Mouse (Mus musculus) MEL (cell line): ENCODE measurements around the gene Oard1. TPM values are rescaled to one million over a fixed set of nuclear protein-coding genes. Genes with fewer than 3 reads are reported as not detected.

Experiments
- DNase-seq: peaks from one replicate; pipeline ENCODE4 v3.0.0; 2011; ENCODE audit warnings: low read depth, low spot score
- H3K27ac ChIP-seq: 2 replicates; pipeline ENCODE4 v1.5.1; 2012; ENCODE audit warnings: low read depth, mild to moderate bottlenecking, control low read depth, low read length, moderate library complexity; ENCODE audit not compliant: control insufficient read depth
- H3K27me3 ChIP-seq, 2 experiments: fragments of 150-350 bp in 1 of 2; sonication (generic) in 1 of 2; 2 replicates each; pipeline ENCODE4 v1.6.1; 2012; ENCODE audit warnings: low read length in 2 of 2, mild to moderate bottlenecking in 2 of 2, improper control_type of control experiment in 1 of 2, moderate library complexity in 1 of 2; ENCODE audit not compliant: insufficient read depth in 2 of 2, control insufficient read depth in 1 of 2
- H3K36me3 ChIP-seq, 2 experiments: 2 replicates each; pipeline ENCODE4 v1.6.1; 2012 to 2014; ENCODE audit warnings: low read length in 2 of 2, improper control_type of control experiment in 1 of 2, inconsistent platforms in 1 of 2, mild to moderate bottlenecking in 1 of 2; ENCODE audit not compliant: insufficient read depth in 2 of 2, control insufficient read depth in 1 of 2
- H3K4me1 ChIP-seq, 2 experiments: fragments of 150-350 bp in 1 of 2; sonication (generic) in 1 of 2; 2 replicates each; pipeline ENCODE4 v1.6.1; 2012; ENCODE audit warnings: low read length in 2 of 2, improper control_type of control experiment in 1 of 2, mild to moderate bottlenecking in 1 of 2; ENCODE audit not compliant: insufficient read depth in 2 of 2, control insufficient read depth in 1 of 2
- H3K4me3 ChIP-seq, 2 experiments: fragments of 150-350 bp in 1 of 2; sonication (generic) in 1 of 2; 2 replicates each; pipeline ENCODE4 v1.5.1; 2012; ENCODE audit warnings: low read depth in 2 of 2, low read length in 2 of 2, mild to moderate bottlenecking in 2 of 2, moderate library complexity in 2 of 2, control low read depth in 1 of 2, improper control_type of control experiment in 1 of 2; ENCODE audit not compliant: control insufficient read depth in 1 of 2, insufficient read depth in 1 of 2
- H3K79me2 ChIP-seq: 2 replicates; pipeline ENCODE4 v1.6.1; 2012; ENCODE audit warnings: mild to moderate bottlenecking, low read length, moderate library complexity; ENCODE audit not compliant: control insufficient read depth, poor library complexity, insufficient read depth
- H3K9ac ChIP-seq: 2 replicates; pipeline ENCODE4 v1.6.1; 2012; ENCODE audit warnings: low read depth, mild to moderate bottlenecking, control low read depth, low read length, moderate library complexity; ENCODE audit not compliant: control insufficient read depth, poor library complexity, severe bottlenecking
- H3K9me3 ChIP-seq: fragments of 150-350 bp; sonication (generic); replicated peaks from 2 replicates; pipeline ENCODE4 v1.6.1; 2012; ENCODE audit warnings: mild to moderate bottlenecking, low read length, improper control_type of control experiment, moderate library complexity; ENCODE audit not compliant: insufficient read depth
- BHLHE40 ChIP-seq: IDR thresholded peaks from 2 replicates; pipeline ENCODE4 v1.6.1; 2012; ENCODE audit warnings: low read depth, mild to moderate bottlenecking, inconsistent platforms, low read length, improper control_type of control experiment, borderline replicate concordance
- CHD2 ChIP-seq: IDR thresholded peaks from 2 replicates; pipeline ENCODE4 v1.6.1; 2011; ENCODE audit warnings: low read length, improper control_type of control experiment
- CTCF ChIP-seq, 3 experiments: IDR thresholded peaks in 2 of 3; conservative IDR thresholded peaks in 1 of 3; 2 replicates each; pipeline ENCODE4 v1.5.1; 2011 to 2012; ENCODE audit warnings: low read length in 3 of 3, low read depth in 2 of 3, mild to moderate bottlenecking in 2 of 3, improper control_type of control experiment in 1 of 3, inconsistent platforms in 1 of 3, mixed read lengths in 1 of 3, moderate library complexity in 1 of 3; ENCODE audit not compliant: control insufficient read depth in 1 of 3, insufficient read depth in 1 of 3, poor library complexity in 1 of 3, severe bottlenecking in 1 of 3
- E2F4 ChIP-seq: IDR thresholded peaks from 2 replicates; pipeline ENCODE4 v1.6.1; 2011; ENCODE audit warnings: low read depth, low read length, improper control_type of control experiment, borderline replicate concordance
- EP300 ChIP-seq, 2 experiments: IDR thresholded peaks; 2 replicates each; pipeline ENCODE4 v1.6.1; 2011; ENCODE audit warnings: improper control_type of control experiment in 2 of 2, low read length in 2 of 2, low read depth in 1 of 2, mild to moderate bottlenecking in 1 of 2
- ETS1 ChIP-seq: IDR thresholded peaks from 2 replicates; pipeline ENCODE4 v1.6.1; 2012; ENCODE audit warnings: low read depth, mild to moderate bottlenecking, inconsistent platforms, low read length, improper control_type of control experiment, moderate library complexity
- GATA1 ChIP-seq: IDR thresholded peaks from 2 replicates; pipeline ENCODE4 v1.6.1; 2011; ENCODE audit warnings: low read depth, low read length, improper control_type of control experiment
- JUND ChIP-seq: IDR thresholded peaks from 2 replicates; pipeline ENCODE4 v1.6.1; 2011; ENCODE audit warnings: low read depth, mild to moderate bottlenecking, improper control_type of control experiment, low read length
- KAT2A ChIP-seq: conservative IDR thresholded peaks from 2 replicates; pipeline ENCODE4 v1.6.1; 2012; ENCODE audit warnings: low read depth, low read length, improper control_type of control experiment, inconsistent platforms
- MAX ChIP-seq: IDR thresholded peaks from 2 replicates; pipeline ENCODE4 v1.6.1; 2011; ENCODE audit warnings: low read length, improper control_type of control experiment
- MXI1 ChIP-seq: IDR thresholded peaks from 2 replicates; pipeline ENCODE4 v1.6.1; 2011; ENCODE audit warnings: mild to moderate bottlenecking, low read depth, low read length, improper control_type of control experiment
- MYB ChIP-seq: IDR thresholded peaks from 2 replicates; pipeline ENCODE4 v1.6.1; 2011; ENCODE audit warnings: mild to moderate bottlenecking, low read depth, low read length, improper control_type of control experiment
- NELFE ChIP-seq: IDR thresholded peaks from 2 replicates; pipeline ENCODE4 v1.6.1; 2011; ENCODE audit warnings: low read depth, low read length, improper control_type of control experiment
- POLR2A ChIP-seq, 2 experiments: IDR thresholded peaks; 2 replicates each; pipeline ENCODE4 v1.6.1; 2011 to 2012; ENCODE audit warnings: low read length in 2 of 2, mild to moderate bottlenecking in 2 of 2, control low read depth in 1 of 2, improper control_type of control experiment in 1 of 2, low read depth in 1 of 2, moderate library complexity in 1 of 2; ENCODE audit not compliant: control insufficient read depth in 1 of 2, insufficient read depth in 1 of 2, poor library complexity in 1 of 2
- POLR2AphosphoS2 ChIP-seq: IDR thresholded peaks from 2 replicates; pipeline ENCODE4 v1.6.1; 2011; ENCODE audit warnings: low read length, improper control_type of control experiment
- POLR2AphosphoS5 ChIP-seq: IDR thresholded peaks from 2 replicates; pipeline ENCODE4 v1.6.1; 2012; ENCODE audit warnings: low read depth, borderline replicate concordance, mild to moderate bottlenecking, inconsistent platforms, low read length, moderate library complexity, mixed read lengths
- RAD21 ChIP-seq: IDR thresholded peaks from 2 replicates; pipeline ENCODE4 v1.6.1; 2011; ENCODE audit warnings: mild to moderate bottlenecking, low read depth, low read length, improper control_type of control experiment
- RCOR1 ChIP-seq: IDR thresholded peaks from 2 replicates; pipeline ENCODE4 v1.6.1; 2012; ENCODE audit warnings: low read depth, mild to moderate bottlenecking, inconsistent platforms, low read length, improper control_type of control experiment
- SIN3A ChIP-seq: IDR thresholded peaks from 2 replicates; pipeline ENCODE4 v1.6.1; 2012; ENCODE audit warnings: low read length, improper control_type of control experiment, inconsistent platforms
- SMC3 ChIP-seq: IDR thresholded peaks from 2 replicates; pipeline ENCODE4 v1.6.1; 2011; ENCODE audit warnings: low read depth, low read length, improper control_type of control experiment
- TAL1 ChIP-seq: IDR thresholded peaks from 2 replicates; pipeline ENCODE4 v1.6.1; 2012; ENCODE audit warnings: mild to moderate bottlenecking, inconsistent platforms, low read length, moderate library complexity, mixed read lengths
- TCF12 ChIP-seq: IDR thresholded peaks from 2 replicates; pipeline ENCODE4 v1.6.1; 2014; ENCODE audit warnings: low read depth, mild to moderate bottlenecking, inconsistent platforms, low read length, improper control_type of control experiment, moderate library complexity
- UBTF ChIP-seq: IDR thresholded peaks from 2 replicates; pipeline ENCODE4 v1.6.1; 2012; ENCODE audit warnings: low read depth, mild to moderate bottlenecking, inconsistent platforms, low read length, improper control_type of control experiment, moderate library complexity, borderline replicate concordance; ENCODE audit not compliant: insufficient read depth
- USF1 ChIP-seq: IDR thresholded peaks from 2 replicates; pipeline ENCODE4 v1.6.1; 2014; ENCODE audit warnings: low read depth, mild to moderate bottlenecking, inconsistent platforms, low read length, improper control_type of control experiment, moderate library complexity
- ZC3H11A ChIP-seq: IDR thresholded peaks from 2 replicates; pipeline ENCODE4 v1.6.1; 2012; ENCODE audit warnings: low read depth, mild to moderate bottlenecking, inconsistent platforms, low read length, improper control_type of control experiment
- ZKSCAN1 ChIP-seq: IDR thresholded peaks from 2 replicates; pipeline ENCODE4 v1.6.1; 2012; ENCODE audit warnings: low read depth, mild to moderate bottlenecking, inconsistent platforms, low read length, improper control_type of control experiment, moderate library complexity
- ZNF384 ChIP-seq: IDR thresholded peaks from 2 replicates; pipeline ENCODE4 v1.6.1; 2012; ENCODE audit warnings: low read depth, mild to moderate bottlenecking, inconsistent platforms, low read length, improper control_type of control experiment
- polyA plus RNA-seq, 2 experiments: library from polyadenylated mRNA; stranded (reverse) in 1 of 2; unstranded in 1 of 2; fragments of >175 nt in 1 of 2; fragments of >200 nt in 1 of 2; gene quantifications; 2 replicates each; pipeline versions ENCODE4 v1.2.1 to v1.2.4; 2012; ENCODE audit warnings: low replicate concordance in 2 of 2, low read depth in 1 of 2; ENCODE audit not compliant: insufficient read length in 2 of 2, insufficient read depth in 1 of 2, missing spikeins in 1 of 2
- total RNA-seq: library from RNA; depleted of rRNA; stranded (reverse); fragments of 300-350 nt; gene quantifications from 2 replicates; pipeline ENCODE4 v1.2.3, GENCODE M21; 2012

Oard1 gene
- total and polyA plus RNA-seq, 3 experiments = 21.2 to 24.4 TPM; not detected in 1

DNA sequence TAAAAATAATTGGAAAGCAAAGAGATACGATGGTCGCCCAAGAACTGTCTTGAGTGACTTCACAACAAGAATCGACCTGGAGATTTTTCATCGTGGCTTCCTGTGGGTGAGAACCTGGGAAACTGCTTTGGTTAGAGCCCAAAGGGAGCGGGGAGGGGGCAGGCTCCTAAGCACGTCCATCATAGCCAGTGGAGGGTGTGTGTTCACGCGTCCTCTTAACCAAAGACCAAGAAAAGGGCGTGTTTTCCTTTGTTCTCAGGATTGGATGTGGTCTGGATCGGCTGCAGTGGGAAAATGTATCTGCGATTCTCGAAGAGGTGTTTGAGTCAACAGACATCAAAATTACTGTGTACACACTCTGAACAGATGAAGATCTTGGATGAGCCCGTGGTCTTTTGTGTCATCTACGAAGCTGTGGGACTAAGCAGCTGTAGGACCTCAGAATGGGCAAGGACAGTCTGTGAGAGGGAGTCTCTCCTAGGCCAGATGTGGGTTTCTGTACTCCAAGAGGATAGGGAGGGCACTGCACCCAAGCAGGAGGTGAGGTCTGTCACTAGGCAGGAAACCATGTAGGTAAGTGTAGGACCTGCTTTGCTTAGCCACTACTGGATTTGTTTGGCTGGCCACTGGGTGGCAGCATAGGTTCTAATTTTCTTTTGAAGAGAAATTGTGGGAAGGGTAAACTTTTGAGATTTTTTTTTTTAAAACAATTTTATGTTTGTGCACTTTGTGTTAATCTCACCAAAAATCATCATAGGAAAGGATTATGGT is 6.8 kb downstream of the Oard1 start:
- peak; percentile 71 for DNase-seq
- H3K79me2 ChIP-seq = peaks cover 5% of the 10 kb centered on the region

DNA sequence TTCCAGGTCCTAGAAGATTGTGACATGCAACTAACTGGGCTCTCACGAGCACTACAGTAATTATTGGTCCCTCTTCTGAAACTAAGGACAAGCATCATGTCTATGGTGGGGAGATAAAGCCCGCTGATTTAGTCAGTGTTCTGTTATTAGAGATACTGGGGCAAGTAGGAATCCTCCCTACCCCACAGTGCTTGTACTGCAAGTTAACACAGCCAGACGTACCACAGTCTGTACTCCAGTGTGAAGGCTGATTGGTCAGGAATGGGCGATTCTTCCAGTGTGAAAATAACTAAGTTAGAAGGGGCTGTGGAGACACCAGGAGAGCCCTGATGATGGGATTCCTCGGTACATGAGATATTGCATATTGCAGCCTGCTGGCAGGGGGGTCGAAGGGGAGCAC is 7.7 kb downstream of the Oard1 start:
- no peak overlapping the region for H3K27ac ChIP-seq

More for the DNA sequence above, 6.8 kb downstream of the Oard1 start:
- Histone ChIP-seq H3K9me3 (no peaks in the 10 kb centered on the region), H3K4me1 (peaks cover 11 to 15% of the 10 kb centered on the region in 2 experiments), H3K36me3 (peaks cover 0 to 24% of the 10 kb centered on the region in 2 experiments; a peak in 2 of 4 replicates), H3K9ac (no peak overlapping the region), H3K27me3 (no peaks in the 10 kb centered on the region), H3K27ac (no peak overlapping the region), H3K4me3 (no peak overlapping the region)
- TF ChIP-seq ZC3H11A = peak; percentile 61
- TF ChIP-seq GATA1 = no peak
- no peak for TF ChIP-seq CHD2
- peak; percentile 75 for TF ChIP-seq ZNF384
- TF ChIP-seq ZKSCAN1 = no peak
- TF ChIP-seq RAD21 = peak; percentile 77
- TF ChIP-seq SMC3 = peak; percentile 76
- no peak for TF ChIP-seq KAT2A
- TF ChIP-seq CTCF (IDR thresholded peaks at IDR 0.05 in 2 of 3, conservative IDR thresholded peaks at IDR 0.05 in 1 of 3; ENCODE audit: control insufficient read depth in 1 of 3, insufficient read depth in 1 of 3, low read depth in 2 of 3, low read length in 3 of 3, poor library complexity in 1 of 3, severe bottlenecking in 1 of 3) = peak; percentile 55 to 80 (median 56)

GRCm38 (mm10) chr17:48418174-48418573 is 8.4 kb downstream of the Oard1 start:
- Histone ChIP-seq H3K4me3 (peak overlapping the region; percentile 51 to 59), H3K79me2 (no peaks in the 10 kb centered on the region), H3K36me3 (peaks cover 0 to 20% of the 10 kb centered on the region in 2 experiments; a peak in 2 of 4 replicates), H3K4me1 (peaks cover 11 to 15% of the 10 kb centered on the region in 2 experiments), H3K9ac (peak overlapping the region; percentile 52), H3K27ac (peak overlapping the region; percentile 53), H3K27me3 (no peaks in the 10 kb centered on the region), H3K9me3 (no peaks in the 10 kb centered on the region)
- DNase-seq = peak; percentile 60
- TF ChIP-seq ETS1 = peak; percentile 50; the same call in 1 of the 2 replicates
- TF ChIP-seq ZKSCAN1 = no peak
- TF ChIP-seq TCF12 = peak; percentile 42; the same call in 1 of the 2 replicates
- TF ChIP-seq UBTF = no peak
- TF ChIP-seq SIN3A = peak; percentile 33
- TF ChIP-seq GATA1 = peak; percentile 77
- TF ChIP-seq MYB = peak; percentile 48; the same call in 1 of the 2 replicates
- peak; percentile 51 for TF ChIP-seq MXI1
- TF ChIP-seq NELFE = peak; percentile 30
- peak; percentile 65 to 72 for TF ChIP-seq EP300 (IDR thresholded peaks at IDR 0.05; ENCODE audit: low read depth in 1 of 2, low read length in 2 of 2)
- TF ChIP-seq JUND = no peak
- TF ChIP-seq RCOR1 = peak; percentile 66
- TF ChIP-seq E2F4 = peak; percentile 29; the same call in 1 of the 2 replicates

More for the DNA sequence above, 7.7 kb downstream of the Oard1 start:
- peaks cover 11 to 15% of the 10 kb centered on the region in 2 experiments for H3K4me1 ChIP-seq
- DNase-seq = no peak
- H3K79me2 ChIP-seq = no peaks in the 10 kb centered on the region; the same call in 1 of the 2 replicates
- H3K36me3 ChIP-seq = peaks cover 0 to 20% of the 10 kb centered on the region in 2 experiments; a peak in 2 of 4 replicates
- H3K27me3 ChIP-seq = no peaks in the 10 kb centered on the region
- TF ChIP-seq MYB (no peak), TAL1 (no peak), POLR2AphosphoS5 (no peak), USF1 (no peak), JUND (no peak), BHLHE40 (no peak), POLR2AphosphoS2 (no peak), POLR2A (IDR thresholded peaks at IDR 0.05; ENCODE audit: control insufficient read depth in 1 of 2, insufficient read depth in 1 of 2, low read depth in 1 of 2, low read length in 2 of 2, poor library complexity in 1 of 2) (no peak), GATA1 (no peak), MAX (no peak)
- H3K4me3 ChIP-seq = no peak overlapping the region
- H3K9me3 ChIP-seq = no peaks in the 10 kb centered on the region
- 0 out of 2 replicates have a peak overlapping the region, but pooled peaks have one; percentile 6 for H3K9ac ChIP-seq
